Comparison of ENCODE assay signal across 16 mouse cellular contexts in the genomic region with DNA sequence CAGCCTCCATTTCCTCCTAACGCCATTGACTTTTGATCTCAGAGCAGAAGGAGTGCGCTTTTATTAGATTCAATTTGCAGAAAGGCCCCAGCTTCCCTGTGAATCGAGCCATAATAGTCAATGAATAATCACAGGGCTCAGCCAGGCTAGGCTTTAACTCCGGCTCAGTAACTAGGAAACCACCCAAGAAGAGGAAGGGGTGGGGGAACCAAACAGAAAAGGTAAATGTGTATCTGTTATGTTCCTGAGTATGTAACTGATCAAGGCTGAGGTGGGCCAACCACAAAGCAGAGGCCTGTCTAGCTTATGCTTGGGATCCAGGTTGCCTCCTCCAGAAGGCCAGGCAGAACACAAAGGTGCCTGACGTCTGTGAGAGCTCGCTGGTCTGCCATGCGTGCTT. TPM values are rescaled to one million over a fixed set of nuclear protein-coding genes. Genes with fewer than 3 reads are reported as not detected.
DNase-seq lines count a peak whose midpoint lies in the region; ATAC-seq lines count a peak whose summit lies in the region.
"Had no signal": no experiment of that assay in that cellular context is flagged by ENCODE, and none has a peak within 500 bp of the region (broad histone marks: within the 10 kb centered on the region; RNA-seq: fewer than 3 reads in every experiment).

No protein-coding gene starts in this region.

- no peak overlapping the region for H3K4me2 ChIP-seq in neural tube, embryonic 13.5 days
- no peak overlapping the region for H3K4me2 ChIP-seq in neural tube, embryonic 15.5 days
- H3K4me2 ChIP-seq: embryonic facial prominence, embryonic 13.5 days had no signal

- H3K9me3 ChIP-seq in neural tube, embryonic 13.5 days: no peaks in the 10 kb centered on the region
- H3K9me3 ChIP-seq in neural tube, embryonic 15.5 days (replicated peaks): no peaks in the 10 kb centered on the region
- no peaks in the 10 kb centered on the region for H3K9me3 ChIP-seq in limb, embryonic 10.5 days (replicated peaks)
- H3K9me3 ChIP-seq: embryonic facial prominence, embryonic 13.5 days; forebrain, embryonic 10.5 days had no signal

- peak; percentile 92 for DNase-seq in kidney, adult 9 months
- no peak for DNase-seq in limb, embryonic 10.5 days (ENCODE audit: low spot score)
- peak; percentile 49 for DNase-seq in testis, postnatal 14 days (ENCODE audit: low spot score)
- DNase-seq in cerebellum, adult 9-10 months: no peak
- no peak for DNase-seq in Muller cell, postnatal 12 days (ENCODE audit: inconsistent ontology term)
- DNase-seq: cerebellum, adult 11 months; gastrocnemius, adult 2 months; heart, postnatal 14 days; thymus, postnatal 14 days had no signal

- H3K4me3 ChIP-seq in neural tube, embryonic 13.5 days: no peak overlapping the region
- no peak overlapping the region for H3K4me3 ChIP-seq in neural tube, embryonic 15.5 days (replicated peaks)
- no peak overlapping the region for H3K4me3 ChIP-seq in limb, embryonic 10.5 days
- H3K4me3 ChIP-seq: embryonic facial prominence, embryonic 13.5 days; forebrain, embryonic 10.5 days; gastrocnemius, adult 2 months had no signal

- 0 out of 2 replicates have a peak overlapping the region, but pooled peaks have one; percentile 0 for H3K27ac ChIP-seq in neural tube, embryonic 13.5 days (replicated peaks)
- H3K27ac ChIP-seq in neural tube, embryonic 15.5 days (replicated peaks): no peak overlapping the region
- H3K27ac ChIP-seq in limb, embryonic 10.5 days: peak overlapping the region; percentile 100
- H3K27ac ChIP-seq: embryonic facial prominence, embryonic 13.5 days; forebrain, embryonic 10.5 days; gastrocnemius, adult 2 months; macrophage had no signal

- no peak for ATAC-seq in neural tube, embryonic 13.5 days (ENCODE audit: low read depth)
- no peak for ATAC-seq in neural tube, embryonic 15.5 days (ENCODE audit: low FRiP score)
- ATAC-seq in granulocyte monocyte progenitor cell, adult 5-6 weeks (replicated peaks; ENCODE audit: poor library complexity, severe bottlenecking): no peak
- ATAC-seq: CD4-positive, CD25-positive, alpha-beta regulatory T cell, adult 4 months had no signal

- H3K36me3 ChIP-seq in neural tube, embryonic 13.5 days: no peaks in the 10 kb centered on the region
- H3K36me3 ChIP-seq in neural tube, embryonic 15.5 days: no peaks in the 10 kb centered on the region
- H3K36me3 ChIP-seq in limb, embryonic 10.5 days: peaks cover 13% of the 10 kb centered on the region
- H3K36me3 ChIP-seq: forebrain, embryonic 10.5 days had no signal

- H3K4me1 ChIP-seq in neural tube, embryonic 13.5 days (replicated peaks): peaks cover 33% of the 10 kb centered on the region
- peaks cover 23% of the 10 kb centered on the region for H3K4me1 ChIP-seq in neural tube, embryonic 15.5 days
- peaks cover 65% of the 10 kb centered on the region for H3K4me1 ChIP-seq in limb, embryonic 10.5 days

- H3K27me3 ChIP-seq in neural tube, embryonic 13.5 days: no peaks in the 10 kb centered on the region
- no peaks in the 10 kb centered on the region for H3K27me3 ChIP-seq in neural tube, embryonic 15.5 days (replicated peaks)
- H3K27me3 ChIP-seq in limb, embryonic 10.5 days (ENCODE audit: low read depth, poor library complexity, severe bottlenecking): no peaks in the 10 kb centered on the region
- H3K27me3 ChIP-seq: embryonic facial prominence, embryonic 13.5 days had no signal

- no peak overlapping the region for H3K9ac ChIP-seq in neural tube, embryonic 13.5 days
- no peak overlapping the region for H3K9ac ChIP-seq in neural tube, embryonic 15.5 days (replicated peaks)
- H3K9ac ChIP-seq: embryonic facial prominence, embryonic 13.5 days had no signal

- 51% methylated on average over 7 of the region's 7 CpGs for WGBS in neural tube, embryonic 13.5 days
- WGBS in neural tube, embryonic 15.5 days: 39% methylated on average over 7 of the region's 7 CpGs
- WGBS in limb, embryonic 10.5 days: 59% methylated on average over 7 of the region's 7 CpGs

RNA-seq across cellular contexts. Expression of gene Ets2, which starts 1.7 kb away (rescaled TPM):
- polyA plus RNA-seq in neural tube, embryonic 13.5 days (2015; fragmentation: Nextera tagmentation; extraction: Ambion mirVana): 23.9 and 28.7 TPM in 2 replicates
- polyA plus RNA-seq in neural tube, embryonic 15.5 days (2015; fragmentation: Nextera tagmentation; extraction: Ambion mirVana): 30.6 and 40.2 TPM in 2 replicates
- 110 and 119 TPM in 2 replicates for polyA plus RNA-seq in limb, embryonic 10.5 days (2016; fragmentation: Nextera tagmentation; extraction: Ambion mirVana)
- 7.4 and 7.5 TPM in 2 replicates for total RNA-seq in granulocyte monocyte progenitor cell, adult 5-6 weeks (2014; fragmentation: Nextera tagmentation)
- total RNA-seq in granulocyte monocyte progenitor cell, adult 5-6 weeks (2017): 7.0 and 9.7 TPM in 2 replicates

Comparison
In these comparisons a context has a peak if more than half of its experiments do, and no peak if none do; other contexts are left out.
1. DNase-seq: peak in kidney, adult 9 months (single experiment) and testis, postnatal 14 days (single experiment); none in limb, embryonic 10.5 days (single experiment), cerebellum, adult 9-10 months (single experiment) and Muller cell, postnatal 12 days (single experiment).